Mouse (Mus musculus) layer of hippocampus, adult 2 months (tissue): Measurements from ENCODE around the gene 1700102P08Rik. TPM values are rescaled to one million over a fixed set of nuclear protein-coding genes. Genes with fewer than 3 reads are reported as not detected.

Experiments
- DNase-seq, 2 experiments: peaks; one replicate each; pipeline ENCODE4 v3.0.0; 2022; ENCODE audit warnings: low spot score in 2 of 2
- H3K27ac ChIP-seq: fragments of 200-600 bp; 2 replicates; pipeline ENCODE4 v1.8.1; 2022
- H3K4me3 ChIP-seq: fragments of 200-600 bp; 2 replicates; pipeline ENCODE4 v1.8.1; 2022; ENCODE audit warnings: mild to moderate bottlenecking
- CTCF ChIP-seq: fragments of 200-600 bp; conservative IDR thresholded peaks from 2 replicates; pipeline ENCODE4 v1.8.1; 2022; ENCODE audit warnings: antibody characterized with exemption, mild to moderate bottlenecking, moderate library complexity
- total RNA-seq, 2 experiments: library from RNA; stranded (reverse); gene quantifications; 2 replicates each; pipeline ENCODE4 v1.2.3; 2021

The 1700102P08Rik gene
- total RNA-seq, 2 experiments from 2014 or later = 2.3 to 3.3 TPM

DNA sequence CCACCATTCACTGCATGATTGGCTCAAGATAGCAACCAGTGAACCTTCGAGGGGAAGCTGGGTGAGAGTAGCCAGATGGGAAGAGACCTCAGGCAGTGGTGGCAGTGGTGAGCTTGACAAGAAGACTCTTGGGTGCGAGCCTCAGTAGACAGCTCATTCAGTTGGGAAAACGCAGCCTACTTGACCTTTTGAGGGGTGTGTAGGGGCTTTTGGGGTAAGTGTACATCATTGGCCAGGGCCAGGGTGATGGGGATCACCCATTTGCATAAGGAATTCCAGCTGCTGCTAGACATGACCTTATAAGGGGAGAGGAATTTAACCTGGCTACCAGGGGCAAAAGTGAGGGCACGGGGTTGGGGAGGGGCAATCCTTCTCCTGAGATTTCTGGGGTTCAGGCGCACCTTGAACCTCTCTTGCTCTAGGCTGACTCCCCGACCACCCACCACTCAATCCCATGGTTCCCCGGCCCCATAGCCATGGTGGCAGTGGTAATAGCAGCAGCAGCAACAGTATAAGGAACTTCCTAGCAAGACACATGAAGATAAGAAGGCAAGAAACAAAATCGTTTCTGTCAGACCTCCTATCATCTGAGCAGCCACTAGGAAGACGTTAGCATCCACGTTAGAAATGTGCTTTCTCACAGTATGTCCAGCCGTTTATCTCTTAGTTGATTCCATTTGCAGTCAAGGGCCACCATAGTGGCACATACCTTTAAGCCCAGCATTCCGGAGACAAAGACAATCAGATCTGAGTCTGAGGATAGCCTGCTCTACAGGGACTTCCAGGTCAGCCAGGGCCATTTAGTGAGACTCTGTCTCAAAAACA, 63.4 kb downstream of the 1700102P08Rik start:
- Histone ChIP-seq H3K27ac (no peak overlapping the region), H3K4me3 (no peak overlapping the region)
- DNase-seq = no peak
- no peak for TF ChIP-seq CTCF

- DNase-seq = no peak
Measured at GRCm38 (mm10) chr9:108456953-108457352, 64.3 kb downstream of the 1700102P08Rik start.

GRCm38 (mm10) chr9:108459939-108460318, 67.3 kb downstream of the 1700102P08Rik start:
- Histone ChIP-seq H3K27ac (peak overlapping the region; percentile 95), H3K4me3 (peak overlapping the region; percentile 98)
- TF ChIP-seq CTCF = no peak
- DNase-seq = no peak

More at GRCm38 (mm10) chr9:108456953-108457352, 64.3 kb downstream of the 1700102P08Rik start:
- Histone ChIP-seq H3K4me3 (no peak overlapping the region), H3K27ac (no peak overlapping the region)
- no peak for TF ChIP-seq CTCF

Other genes with a start within 250 kb of the 1700102P08Rik start
- gene Bsn, start 202.4 kb upstream of the 1700102P08Rik start, total RNA-seq = 100 to 1,000 TPM; 236 to 246 TPM
- gene Dag1, start 128.8 kb upstream of the 1700102P08Rik start, total RNA-seq = 10 to 100 TPM; 74.4 to 76.5 TPM
- gene Nicn1, start 102.4 kb upstream of the 1700102P08Rik start, total RNA-seq = 100 to 1,000 TPM; 109 to 114 TPM
- gene Amt, start 96.0 kb upstream of the 1700102P08Rik start, total RNA-seq = 10 to 100 TPM; 32.9 to 34.4 TPM
- 100 to 1,000 TPM; 155 to 163 TPM for gene Rhoa, start 86.7 kb upstream of the 1700102P08Rik start, total RNA-seq
- 10 to 100 TPM; 35.4 to 36.0 TPM for gene Tcta, start 86.6 kb upstream of the 1700102P08Rik start, total RNA-seq
- 10 to 100 TPM; 62.2 to 64.1 TPM for gene Gpx1, start 53.9 kb upstream of the 1700102P08Rik start, total RNA-seq
- gene Usp4, start 45.0 kb upstream of the 1700102P08Rik start, total RNA-seq = 100 to 1,000 TPM; 106 to 112 TPM
- under 1 TPM in 1 of 2 experiments, not detected in 1; 0.15 TPM for gene Ccdc36, start 35.7 kb downstream of the 1700102P08Rik start, total RNA-seq
- not detected for gene BC048562, start 43.7 kb downstream of the 1700102P08Rik start, total RNA-seq
- 10 to 100 TPM; 36.7 to 40.6 TPM for gene Ccdc71, start 67.7 kb downstream of the 1700102P08Rik start, total RNA-seq
- 10 to 100 TPM; 16.7 to 19.6 TPM for gene Klhdc8b, start 68.8 kb downstream of the 1700102P08Rik start, total RNA-seq
- gene Lamb2, start 86.9 kb downstream of the 1700102P08Rik start, total RNA-seq = 10 to 100 TPM; 29.3 to 30.7 TPM
- gene Usp19, start 97.8 kb downstream of the 1700102P08Rik start, total RNA-seq = 100 to 1,000 TPM; 154 TPM
- gene Qars, start 114.9 kb downstream of the 1700102P08Rik start, total RNA-seq = 10 to 100 TPM; 74.9 to 79.8 TPM
- gene Qrich1, start 124.0 kb downstream of the 1700102P08Rik start, total RNA-seq = 100 to 1,000 TPM; 161 TPM
- 10 to 100 TPM; 61.3 to 63.7 TPM for gene Impdh2, start 167.5 kb downstream of the 1700102P08Rik start, total RNA-seq
- 10 to 100 TPM; 60.8 to 73.3 TPM for gene Ndufaf3, start 174.6 kb downstream of the 1700102P08Rik start, total RNA-seq
- gene Dalrd3, start 177.1 kb downstream of the 1700102P08Rik start, total RNA-seq = 100 to 1,000 TPM; 110 to 111 TPM
- 100 to 1,000 TPM; 119 to 129 TPM for gene Wdr6, start 185.9 kb downstream of the 1700102P08Rik start, total RNA-seq
- gene P4htm, start 204.9 kb downstream of the 1700102P08Rik start, total RNA-seq = 100 to 1,000 TPM; 101 to 104 TPM